Mouse (Mus musculus) embryonic facial prominence, embryonic 11.5 days (tissue): ENCODE measurements around the gene Fam24a. TPM values are rescaled to one million over a fixed set of nuclear protein-coding genes. Genes with fewer than 3 reads are reported as not detected.
A peak's percentile ranks its signal among the peaks of the same experiment; 100 is the strongest.

ENCODE experiments used
- ATAC-seq: fragments of 200-750 bp; cut with Nextera tagmentation; replicated peaks from 2 replicates; pipeline ENCODE4 v1.8.0; 2017; ENCODE audit warnings: low read depth; ENCODE audit not compliant: insufficient number of reproducible peaks, low FRiP score, low TSS enrichment
- DNase-seq: peaks from one replicate; pipeline ENCODE4 v3.0.0-alpha.2; 2015; ENCODE audit warnings: low spot score
- H3K27ac ChIP-seq: fragments of 300-500 bp; sonication (generic); replicated peaks from 2 replicates; pipeline ENCODE4 v1.5.1; 2014; ENCODE audit warnings: mild to moderate bottlenecking, low read depth, low read length, control low read depth
- H3K27me3 ChIP-seq: fragments of 300-500 bp; sonication (generic); 2 replicates; pipeline ENCODE4 v1.6.1; 2014; ENCODE audit warnings: mild to moderate bottlenecking, low read length, moderate library complexity, mixed read lengths; ENCODE audit not compliant: control insufficient read depth, insufficient read depth
- H3K36me3 ChIP-seq: fragments of 300-500 bp; sonication (generic); replicated peaks from 2 replicates; pipeline ENCODE4 v1.6.1; 2014; ENCODE audit warnings: low read depth, mild to moderate bottlenecking, low read length, moderate library complexity, mixed read lengths; ENCODE audit not compliant: control insufficient read depth, insufficient read depth
- H3K4me1 ChIP-seq: fragments of 300-500 bp; sonication (generic); 2 replicates; pipeline ENCODE4 v1.6.1; 2014; ENCODE audit warnings: low read length, mixed read lengths; ENCODE audit not compliant: control insufficient read depth, insufficient read depth
- H3K4me2 ChIP-seq: fragments of 300-500 bp; sonication (generic); 2 replicates; pipeline ENCODE4 v1.6.1; 2014; ENCODE audit warnings: low read depth, mild to moderate bottlenecking, control low read depth, low read length, moderate library complexity
- H3K4me3 ChIP-seq: fragments of 300-500 bp; sonication (generic); 2 replicates; pipeline ENCODE4 v1.5.1; 2014; ENCODE audit warnings: low read depth, low read length, control low read depth
- H3K9ac ChIP-seq: fragments of 300-500 bp; sonication (generic); replicated peaks from 2 replicates; pipeline ENCODE4 v1.6.1; 2014; ENCODE audit warnings: mild to moderate bottlenecking, control low read depth, low read length
- H3K9me3 ChIP-seq: fragments of 300-500 bp; sonication (generic); replicated peaks from 2 replicates; pipeline ENCODE4 v1.6.1; 2016; ENCODE audit warnings: mild to moderate bottlenecking, low read length, inconsistent platforms, mixed read lengths; ENCODE audit not compliant: control insufficient read depth
- WGBS: fragments of 180-500 bp; shearing (Covaris S2); extraction: QIAGEN DNeasy Blood & Tissue Kit; methylation state at CpG from one replicate; pipeline ENCODE4 v1.1.7; 2014; 5-methylcytosine and 5-hydroxymethylcytosine counted together
- polyA plus RNA-seq: library from polyadenylated mRNA; unstranded; fragments of >200 nt; fragmentation: Nextera tagmentation; extraction: Ambion mirVana; gene quantifications from 2 replicates; pipeline ENCODE4 v1.2.1, GENCODE M21; 2014

The Fam24a gene
- polyA plus RNA-seq, 1 experiment from 2014 or later: not detected

GRCm38 (mm10) chr7:131327054-131327453 lies 6.6 kb upstream of the Fam24a start:
- 87% methylated on average over 5 of the region's 5 CpGs for WGBS
- H3K9me3 ChIP-seq: no peaks in the 10 kb centered on the region
- H3K4me1 ChIP-seq: no peaks in the 10 kb centered on the region
- H3K36me3 ChIP-seq: no peaks in the 10 kb centered on the region
- H3K27me3 ChIP-seq: no peaks in the 10 kb centered on the region
- H3K9ac ChIP-seq: no peak overlapping the region
- no peak for DNase-seq
- no peak overlapping the region for H3K4me2 ChIP-seq
- H3K27ac ChIP-seq: no peak overlapping the region
- no peak overlapping the region for H3K4me3 ChIP-seq
- no peak for ATAC-seq

- Histone ChIP-seq H3K36me3 (no peaks in the 10 kb centered on the region), H3K4me1 (no peaks in the 10 kb centered on the region), H3K27me3 (no peaks in the 10 kb centered on the region), H3K9ac (no peak within 1 kb of the TSS), H3K4me2 (no peak within 1 kb of the TSS), H3K4me3 (no peak within 1 kb of the TSS), H3K27ac (no peak within 1 kb of the TSS), H3K9me3 (no peaks in the 10 kb centered on the region)
- no peak for ATAC-seq
- no peak for DNase-seq
- WGBS: 92% methylated on average over 5 of the region's 5 CpGs
These were observed 4.2 kb upstream of the Fam24a start, which contains the start of gene Fam24b for GRCm38 (mm10) chr7:131329416-131329815. Gene Fam24b, minus strand, starts transcription at chr7:131329516.

- H3K36me3 ChIP-seq: no peaks in the 10 kb centered on the region
- DNase-seq (no peak), ATAC-seq (no peak)
These were observed 2.0 kb upstream of the Fam24a start for GRCm38 (mm10) chr7:131331688-131332087.

GRCm38 (mm10) chr7:131337502-131338068 lies 3.9 kb downstream of the Fam24a start:
- Histone ChIP-seq H3K9ac (no peak overlapping the region), H3K4me2 (no peak overlapping the region), H3K36me3 (peaks cover 3% of the 10 kb centered on the region; the same call in 1 of the 2 replicates), H3K4me3 (no peak overlapping the region), H3K9me3 (no peaks in the 10 kb centered on the region), H3K4me1 (no peaks in the 10 kb centered on the region), H3K27ac (no peak overlapping the region), H3K27me3 (no peaks in the 10 kb centered on the region)
- DNase-seq (no peak), ATAC-seq (no peak)
- WGBS: 74% methylated on average over 8 of the region's 8 CpGs

More at GRCm38 (mm10) chr7:131331688-131332087, 2.0 kb upstream of the Fam24a start:
- H3K27me3 ChIP-seq: no peaks in the 10 kb centered on the region
- H3K4me3 ChIP-seq: no peak overlapping the region
- H3K4me1 ChIP-seq: no peaks in the 10 kb centered on the region
- H3K9ac ChIP-seq: no peak overlapping the region
- 67% methylated on average over 2 of the region's 2 CpGs for WGBS
- no peak overlapping the region for H3K27ac ChIP-seq
- no peak overlapping the region for H3K4me2 ChIP-seq
- H3K9me3 ChIP-seq: no peaks in the 10 kb centered on the region

- ATAC-seq: no peak
- 86% methylated on average over 7 of the region's 7 CpGs for WGBS
- no peak for DNase-seq
- Histone ChIP-seq H3K4me2 (no peak overlapping the region), H3K4me3 (no peak overlapping the region), H3K27ac (no peak overlapping the region), H3K9me3 (no peaks in the 10 kb centered on the region), H3K27me3 (no peaks in the 10 kb centered on the region), H3K36me3 (no peaks in the 10 kb centered on the region; the same call in 1 of the 2 replicates), H3K4me1 (no peaks in the 10 kb centered on the region), H3K9ac (no peak overlapping the region)
These were observed 12.3 kb downstream of the Fam24a start for GRCm38 (mm10) chr7:131345856-131346541.

- no peak for DNase-seq
- no peaks in the 10 kb centered on the region for H3K4me1 ChIP-seq
- no peak overlapping the region for H3K27ac ChIP-seq
- H3K36me3 ChIP-seq: peaks cover 2% of the 10 kb centered on the region
- H3K9me3 ChIP-seq: no peaks in the 10 kb centered on the region
- ATAC-seq: no peak
- no peak overlapping the region for H3K4me2 ChIP-seq
- H3K27me3 ChIP-seq: no peaks in the 10 kb centered on the region
- 97% methylated on average over 13 of the region's 13 CpGs for WGBS
- H3K4me3 ChIP-seq: no peak overlapping the region
- no peak overlapping the region for H3K9ac ChIP-seq
These were observed 22.4 kb downstream of the Fam24a start for GRCm38 (mm10) chr7:131356105-131356504.

GRCm38 (mm10) chr7:131362269-131362614 lies 28.6 kb downstream of the Fam24a start:
- no peak for DNase-seq
- ATAC-seq: peak; percentile 84
- Histone ChIP-seq H3K36me3 (peaks cover 2% of the 10 kb centered on the region; the same call in 1 of the 2 replicates), H3K27me3 (no peaks in the 10 kb centered on the region), H3K27ac (peak overlapping the region; percentile 77), H3K4me3 (peak overlapping the region; percentile 74), H3K9me3 (no peaks in the 10 kb centered on the region), H3K4me2 (peak overlapping the region; percentile 59), H3K4me1 (no peaks in the 10 kb centered on the region), H3K9ac (peak overlapping the region; percentile 82)
- under 1% methylated on average over 29 of the region's 35 CpGs for WGBS

- peak; percentile 99 for DNase-seq
- peak; percentile 97 for ATAC-seq
- peak within 1 kb of the TSS; percentile 74 for H3K4me3 ChIP-seq
- H3K9ac ChIP-seq: peak within 1 kb of the TSS; percentile 82
- peak within 1 kb of the TSS; percentile 87 for H3K4me2 ChIP-seq
- H3K9me3 ChIP-seq: no peaks in the 10 kb centered on the region
- peak within 1 kb of the TSS; percentile 78 for H3K27ac ChIP-seq
- WGBS: under 1% methylated on average over 55 of the region's 55 CpGs
- peaks cover 2% of the 10 kb centered on the region; the same call in 1 of the 2 replicates for H3K36me3 ChIP-seq
- no peaks in the 10 kb centered on the region for H3K27me3 ChIP-seq
- no peaks in the 10 kb centered on the region for H3K4me1 ChIP-seq
These were observed 29.1 kb downstream of the Fam24a start, which contains the start of gene 2310057M21Rik for GRCm38 (mm10) chr7:131362615-131363300. Gene 2310057M21Rik, minus strand, starts transcription at chr7:131362759.
